Mouse (Mus musculus) thymus, adult 2 months (tissue): ENCODE data around the gene 1700017B05Rik. TPM values are rescaled to one million over a fixed set of nuclear protein-coding genes. Genes with fewer than 3 reads are reported as not detected.

Source experiments
- DNase-seq: peaks from one replicate; pipeline ENCODE4 v3.0.0; 2021
- H3K27ac ChIP-seq: fragments of 200-500 bp; 2 replicates; pipeline ENCODE4 v1.5.1; 2012; ENCODE audit warnings: low read length, control low read depth; ENCODE audit not compliant: control insufficient read depth, insufficient read depth
- H3K27me3 ChIP-seq: fragments of 200-500 bp; 2 replicates; pipeline ENCODE4 v1.6.1; 2012; ENCODE audit warnings: mild to moderate bottlenecking, low read length, moderate library complexity, mixed read lengths; ENCODE audit not compliant: control insufficient read depth, insufficient read depth
- H3K36me3 ChIP-seq: fragments of 200-500 bp; 2 replicates; pipeline ENCODE4 v1.6.1; 2012; ENCODE audit warnings: mild to moderate bottlenecking, low read length, moderate library complexity; ENCODE audit not compliant: control insufficient read depth, insufficient read depth
- H3K4me1 ChIP-seq: fragments of 200-500 bp; replicated peaks from 2 replicates; pipeline ENCODE4 v1.6.1; 2012; ENCODE audit warnings: low read length; ENCODE audit not compliant: control insufficient read depth, insufficient read depth
- H3K4me3 ChIP-seq: fragments of 200-500 bp; 2 replicates; pipeline ENCODE4 v1.5.1; 2012; ENCODE audit warnings: mild to moderate bottlenecking, low read length, control low read depth, moderate library complexity; ENCODE audit not compliant: control insufficient read depth, insufficient read depth
- CTCF ChIP-seq: fragments of 200-500 bp; IDR thresholded peaks from 2 replicates; pipeline ENCODE4 v1.5.1; 2012; ENCODE audit warnings: mild to moderate bottlenecking, control low read depth, low read length, moderate library complexity, borderline replicate concordance; ENCODE audit not compliant: control insufficient read depth, poor library complexity, insufficient read depth; ENCODE audit errors: extremely low read depth
- POLR2A ChIP-seq: fragments of 200-500 bp; IDR thresholded peaks from 2 replicates; pipeline ENCODE4 v1.6.1; 2012; ENCODE audit warnings: mild to moderate bottlenecking, low read length, control low read depth, moderate library complexity; ENCODE audit not compliant: control insufficient read depth, poor library complexity, insufficient read depth; ENCODE audit errors: extremely low read depth
- WGBS: fragments of 180-500 bp; shearing (Covaris S2); methylation state at CpG from one replicate; pipeline ENCODE4 v1.1.7; 2018; 5-methylcytosine and 5-hydroxymethylcytosine counted together
- polyA plus RNA-seq: library from polyadenylated mRNA; depleted of rRNA; stranded (reverse); fragments of >200 nt; gene quantifications from 2 replicates; pipeline ENCODE4 v1.2.3, GENCODE M21; 2012

1700017B05Rik gene
- polyA plus RNA-seq, 1 experiment = 43.5 TPM

DNA sequence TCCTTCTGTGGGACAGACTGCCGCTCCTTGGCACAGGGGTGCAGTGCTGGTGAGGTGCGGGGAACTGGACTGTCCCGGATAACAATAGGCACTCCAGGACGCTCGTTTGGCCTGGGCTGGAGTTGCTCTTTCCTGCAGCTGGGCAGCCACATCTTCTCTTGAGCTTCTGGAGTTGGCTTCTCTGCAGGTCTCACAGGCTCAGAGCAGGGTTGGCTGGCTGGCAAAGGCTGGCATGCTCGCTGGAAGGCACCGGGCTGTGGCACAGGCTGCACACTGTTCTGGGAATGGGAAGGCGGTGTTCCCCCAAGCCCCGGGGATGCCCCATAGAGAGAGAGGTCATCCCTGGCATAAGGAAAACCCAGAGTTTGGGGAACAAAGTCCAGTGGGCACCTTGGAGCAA lies 4.8 kb downstream of the 1700017B05Rik start:
- peaks cover 58% of the 10 kb centered on the region for H3K36me3 ChIP-seq

GRCm38 (mm10) chr9:57256861-57257260 lies 5.6 kb downstream of the 1700017B05Rik start:
- 98% methylated on average over 11 of the region's 11 CpGs for WGBS

More for the DNA sequence above, 4.8 kb downstream of the 1700017B05Rik start:
- no peak overlapping the region for H3K27ac ChIP-seq
- DNase-seq = no peak
- no peak overlapping the region for H3K4me3 ChIP-seq
- H3K27me3 ChIP-seq = no peaks in the 10 kb centered on the region
- no peak for TF ChIP-seq CTCF
- no peak for TF ChIP-seq POLR2A
- H3K4me1 ChIP-seq = peaks cover 13% of the 10 kb centered on the region
- WGBS = 97% methylated on average over 9 of the region's 9 CpGs

GRCm38 (mm10) chr9:57256309-57256708 lies 6.1 kb downstream of the 1700017B05Rik start:
- over 99% methylated on average over 20 of the region's 20 CpGs for WGBS
- H3K36me3 ChIP-seq = peaks cover 68% of the 10 kb centered on the region

More at GRCm38 (mm10) chr9:57256861-57257260, 5.6 kb downstream of the 1700017B05Rik start:
- Histone ChIP-seq H3K36me3 (peaks cover 66% of the 10 kb centered on the region), H3K27me3 (no peaks in the 10 kb centered on the region), H3K27ac (no peak overlapping the region), H3K4me3 (no peak overlapping the region), H3K4me1 (peaks cover 13% of the 10 kb centered on the region)
- TF ChIP-seq POLR2A (no peak), CTCF (no peak)
- no peak for DNase-seq

GRCm38 (mm10) chr9:57254823-57255495 lies 7.5 kb downstream of the 1700017B05Rik start:
- TF ChIP-seq CTCF = no peak
- no peak for TF ChIP-seq POLR2A
- Histone ChIP-seq H3K36me3 (peaks cover 68% of the 10 kb centered on the region), H3K4me3 (no peak overlapping the region), H3K27ac (no peak overlapping the region), H3K4me1 (peaks cover 2% of the 10 kb centered on the region; the same call in 1 of the 2 replicates), H3K27me3 (no peaks in the 10 kb centered on the region)
- DNase-seq = no peak
- WGBS = 96% methylated on average over 9 of the region's 9 CpGs

More at GRCm38 (mm10) chr9:57256309-57256708, 6.1 kb downstream of the 1700017B05Rik start:
- Histone ChIP-seq H3K27ac (no peak overlapping the region), H3K4me1 (peaks cover 13% of the 10 kb centered on the region), H3K27me3 (no peaks in the 10 kb centered on the region), H3K4me3 (no peak overlapping the region)
- DNase-seq = no peak
- TF ChIP-seq POLR2A (no peak), CTCF (no peak)

DNA sequence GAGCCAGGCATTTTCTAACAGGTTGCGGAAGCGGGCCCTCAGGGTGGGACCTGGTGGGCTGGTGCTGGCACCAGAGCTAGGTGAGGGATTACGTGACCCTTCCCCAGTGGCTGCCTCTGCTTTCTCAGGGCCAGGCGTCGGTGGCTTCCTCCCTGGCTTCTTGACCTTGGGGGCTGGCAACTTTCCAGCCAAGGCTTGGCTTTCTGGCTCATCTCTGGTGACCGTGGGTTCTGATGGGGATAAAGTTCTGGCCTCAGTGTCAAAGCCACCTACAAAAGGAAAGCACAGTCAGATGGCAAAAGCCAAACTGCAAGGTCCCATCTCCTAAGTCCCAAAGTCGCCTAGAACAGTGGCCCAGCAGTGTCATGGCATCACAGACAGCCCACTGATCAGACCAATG lies 8.4 kb downstream of the 1700017B05Rik start:
- H3K36me3 ChIP-seq = peaks cover 68% of the 10 kb centered on the region
- H3K4me1 ChIP-seq = no peaks in the 10 kb centered on the region
- no peaks in the 10 kb centered on the region for H3K27me3 ChIP-seq
- TF ChIP-seq CTCF (no peak), POLR2A (no peak)
- 86% methylated on average over 7 of the region's 7 CpGs for WGBS
- DNase-seq = no peak
- H3K4me3 ChIP-seq = no peak overlapping the region
- no peak overlapping the region for H3K27ac ChIP-seq

DNA sequence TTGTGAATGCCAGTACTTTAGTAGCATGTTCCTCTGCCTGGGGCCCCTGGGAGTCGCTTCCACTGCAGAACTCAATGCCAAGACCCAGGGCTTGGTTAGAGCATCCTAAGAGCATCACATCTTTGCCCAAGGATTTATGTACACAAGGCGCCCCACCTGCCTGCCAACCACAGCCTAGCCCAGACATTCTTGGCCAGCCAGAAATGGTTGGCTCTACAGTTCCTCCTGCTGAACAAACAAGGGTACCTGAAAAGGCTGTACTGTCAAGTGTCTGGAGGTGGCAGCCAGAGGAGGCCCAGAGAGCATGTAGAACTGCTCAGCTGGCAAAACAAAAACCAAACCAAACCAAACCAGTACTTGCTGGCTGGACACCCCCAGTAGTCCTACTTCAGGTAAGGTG lies 11.3 kb downstream of the 1700017B05Rik start:
- no peak overlapping the region for H3K4me3 ChIP-seq
- WGBS = 97% methylated on average over 2 of the region's 2 CpGs
- no peak overlapping the region for H3K27ac ChIP-seq

More for the DNA sequence above, 11.3 kb downstream of the 1700017B05Rik start:
- Histone ChIP-seq H3K27me3 (no peaks in the 10 kb centered on the region), H3K4me1 (no peaks in the 10 kb centered on the region), H3K36me3 (peaks cover 44% of the 10 kb centered on the region)
- no peak for TF ChIP-seq CTCF
- TF ChIP-seq POLR2A = no peak
- no peak for DNase-seq
